Comparison of ENCODE assay signal across 19 mouse cellular contexts in genomic region chr3:105505873-105506170, GRCm38 (mm10). TPM values are rescaled to one million over a fixed set of nuclear protein-coding genes. Genes with fewer than 3 reads are reported as not detected.
DNase-seq lines count a peak whose midpoint lies in the region; ATAC-seq and TF ChIP-seq lines count a peak whose summit lies in the region.
"Had no signal": no experiment of that assay in that cellular context is flagged by ENCODE, and none has a peak within 500 bp of the region (broad histone marks: within the 10 kb centered on the region; RNA-seq: fewer than 3 reads in every experiment).

No protein-coding gene starts in this region.

- no peak overlapping the region; the same call in 1 of the 2 replicates for H3K4me2 ChIP-seq in midbrain, embryonic 15.5 days
- H3K4me2 ChIP-seq: embryonic facial prominence, embryonic 15.5 days had no signal

- H3K27me3 ChIP-seq in embryonic facial prominence, embryonic 10.5 days (replicated peaks; ENCODE audit: low read depth, poor library complexity, severe bottlenecking), result no peaks in the 10 kb centered on the region
- H3K27me3 ChIP-seq in hindbrain, embryonic 10.5 days (ENCODE audit: insufficient read depth, poor library complexity, severe bottlenecking), result no peaks in the 10 kb centered on the region
- H3K27me3 ChIP-seq in midbrain, embryonic 15.5 days (replicated peaks), result no peaks in the 10 kb centered on the region
- H3K27me3 ChIP-seq: embryonic facial prominence, embryonic 15.5 days had no signal

- no peaks in the 10 kb centered on the region for H3K9me3 ChIP-seq in embryonic facial prominence, embryonic 10.5 days
- H3K9me3 ChIP-seq in hindbrain, embryonic 10.5 days, result no peaks in the 10 kb centered on the region
- no peaks in the 10 kb centered on the region for H3K9me3 ChIP-seq in midbrain, embryonic 15.5 days
- H3K9me3 ChIP-seq: embryonic facial prominence, embryonic 15.5 days had no signal

- no peaks in the 10 kb centered on the region for H3K36me3 ChIP-seq in embryonic facial prominence, embryonic 10.5 days (replicated peaks)
- no peaks in the 10 kb centered on the region for H3K36me3 ChIP-seq in hindbrain, embryonic 10.5 days
- no peaks in the 10 kb centered on the region for H3K36me3 ChIP-seq in midbrain, embryonic 15.5 days (replicated peaks)
- H3K36me3 ChIP-seq: embryonic facial prominence, embryonic 15.5 days had no signal

- peak; percentile 73 for ATAC-seq in midbrain, embryonic 15.5 days (replicated peaks)
- no peak for ATAC-seq in megakaryocyte progenitor cell, adult 5-6 weeks (replicated peaks; ENCODE audit: poor library complexity)

- TF ChIP-seq CTCF in layer of hippocampus, adult 2 months (conservative IDR thresholded peaks at IDR 0.05), result no peak

- H3K9ac ChIP-seq in midbrain, embryonic 15.5 days, result peak overlapping the region; percentile 20; the same call in 1 of the 2 replicates
- H3K9ac ChIP-seq: embryonic facial prominence, embryonic 15.5 days had no signal

- peaks cover 13% of the 10 kb centered on the region; the same call in 1 of the 2 replicates for H3K4me1 ChIP-seq in embryonic facial prominence, embryonic 10.5 days
- peaks cover 18% of the 10 kb centered on the region for H3K4me1 ChIP-seq in hindbrain, embryonic 10.5 days (replicated peaks)
- H3K4me1 ChIP-seq in midbrain, embryonic 15.5 days, result peaks cover 21% of the 10 kb centered on the region
- H3K4me1 ChIP-seq: embryonic facial prominence, embryonic 15.5 days had no signal

- 53% methylated on average over 7 of the region's 7 CpGs for WGBS in embryonic facial prominence, embryonic 10.5 days
- whole genome bisulfite sequencing in hindbrain, embryonic 10.5 days, result 62% methylated on average over 7 of the region's 7 CpGs
- whole genome bisulfite sequencing in midbrain, embryonic 15.5 days, result 13% methylated on average over 7 of the region's 7 CpGs

- peak overlapping the region; percentile 60 for H3K27ac ChIP-seq in layer of hippocampus, adult 2 months
- 0 out of 2 replicates have a peak overlapping the region, but pooled peaks have one; percentile 24 for H3K27ac ChIP-seq in embryonic facial prominence, embryonic 10.5 days (replicated peaks)
- H3K27ac ChIP-seq in hindbrain, embryonic 10.5 days, result peak overlapping the region; percentile 63; the same call in 1 of the 2 replicates
- peak overlapping the region; percentile 74 for H3K27ac ChIP-seq in midbrain, embryonic 15.5 days
- H3K27ac ChIP-seq: embryonic facial prominence, embryonic 15.5 days had no signal

- no peak for DNase-seq in layer of hippocampus, adult 2 months (ENCODE audit: low spot score in 2 of 2)
- no peak for DNase-seq in layer of hippocampus, postnatal 14 days (ENCODE audit: low spot score in 2 of 2)
- no peak for DNase-seq in embryonic facial prominence, embryonic 10.5 days (ENCODE audit: low spot score)
- DNase-seq in hindbrain, embryonic 10.5 days (ENCODE audit: low spot score), result no peak
- no peak for DNase-seq in adrenal gland, postnatal 4 days (ENCODE audit: low spot score in 2 of 2)
- DNase-seq in adrenal gland, adult 2 months, result no peak
- DNase-seq: cerebellum, adult 18-20 months; gastrocnemius, postnatal 10 days; heart, postnatal 36 days; kidney, adult 8-10 months; lung, adult 18-20 months; lung, postnatal 36 days; right cerebral cortex, postnatal 25 days; thymus, postnatal 25 days had no signal

- H3K4me3 ChIP-seq in layer of hippocampus, adult 2 months, result no peak overlapping the region
- H3K4me3 ChIP-seq in embryonic facial prominence, embryonic 10.5 days, result no peak overlapping the region
- H3K4me3 ChIP-seq in hindbrain, embryonic 10.5 days, result no peak overlapping the region
- H3K4me3 ChIP-seq in midbrain, embryonic 15.5 days, result no peak overlapping the region
- H3K4me3 ChIP-seq: embryonic facial prominence, embryonic 15.5 days had no signal

RNA-seq across cellular contexts. Expression of gene Kcnd3, which starts 53.7 kb away (rescaled TPM):
- total RNA-seq in layer of hippocampus, adult 2 months (2021), result 10 to 100 TPM; 60.2 to 64.9 TPM
- 10 to 100 TPM; 46.4 to 49.8 TPM for total RNA-seq in layer of hippocampus, postnatal 14 days (2021)
- polyA plus RNA-seq in embryonic facial prominence, embryonic 10.5 days (2016; fragmentation: Nextera tagmentation; extraction: Ambion mirVana), result 0.19 and 0.57 TPM in 2 replicates
- polyA plus RNA-seq in hindbrain, embryonic 10.5 days (2016; fragmentation: Nextera tagmentation; extraction: Ambion mirVana), result 0.58 and 0.90 TPM in 2 replicates
- polyA plus RNA-seq in midbrain, embryonic 15.5 days (2015; fragmentation: Nextera tagmentation; extraction: Ambion mirVana), result 12.5 and 12.8 TPM in 2 replicates
- total RNA-seq in adrenal gland, postnatal 4 days (2021), result 10 to 100 TPM in 1 of 2 experiments, 1 to 10 TPM in 1; 9.5 to 10.1 TPM
- total RNA-seq in megakaryocyte progenitor cell, adult 5-6 weeks (2015), result 0.05 TPM in 1 of 2 replicates, not detected in the other
- not detected in 2 replicates for total RNA-seq in megakaryocyte progenitor cell, adult 5-6 weeks (2017)
- 1 to 10 TPM; 4.1 to 9.5 TPM for total RNA-seq in adrenal gland, adult 2 months (2021)
- polyA plus RNA-seq in adrenal gland, adult 2 months (2012; rRNA removed), result 2.3 and 3.5 TPM in 2 replicates
- total RNA-seq: CH12.LX; common myeloid progenitor, adult 5-6 weeks had no signal

Comparison
In these comparisons a context has a peak if more than half of its experiments do, and no peak if none do; other contexts are left out.
1. H3K27ac ChIP-seq: peak in every context shown above with its lines; median percentile 74 in midbrain, embryonic 15.5 days; 63 in hindbrain, embryonic 10.5 days; 60 in layer of hippocampus, adult 2 months; 24 in embryonic facial prominence, embryonic 10.5 days.
2. RNA of gene Kcnd3, which starts 53.7 kb away (total RNA-seq): 60.2 to 64.9 TPM in layer of hippocampus, adult 2 months, 46.4 to 49.8 TPM in layer of hippocampus, postnatal 14 days, 9.5 to 10.1 TPM in adrenal gland, postnatal 4 days and 4.1 to 9.5 TPM in adrenal gland, adult 2 months; 0.05 TPM in megakaryocyte progenitor cell, adult 5-6 weeks; every median in the first group is over 4 times any median in the second.